Mouse (Mus musculus): ENCODE measurements around the gene Bod1l.
A peak's percentile ranks its signal among the peaks of the same experiment; 100 is the strongest.

Bod1l gene

GRCm38 (mm10) chr5:41801622-41802021 is 42.5 kb downstream of the Bod1l start:
- DNase-seq (ENCODE audit: low read depth, low spot score): no peak

- DNase-seq (ENCODE audit: low read depth, low spot score): no peak
Measured at GRCm38 (mm10) chr5:41794434-41794833, 49.7 kb downstream of the Bod1l start.

GRCm38 (mm10) chr5:41790517-41790916 is 53.6 kb downstream of the Bod1l start:
- DNase-seq (ENCODE audit: low read depth, low spot score): no peak

GRCm38 (mm10) chr5:41788877-41789276 is 55.2 kb downstream of the Bod1l start:
- no peak for DNase-seq (ENCODE audit: low read depth, low spot score)

- DNase-seq (ENCODE audit: low read depth, low spot score): no peak
Measured at GRCm38 (mm10) chr5:41781890-41782289, 62.2 kb downstream of the Bod1l start.

- DNase-seq (ENCODE audit: low read depth, low spot score): no peak
Measured at GRCm38 (mm10) chr5:41780026-41780425, 64.1 kb downstream of the Bod1l start.

GRCm38 (mm10) chr5:41775728-41776127 is 68.4 kb downstream of the Bod1l start:
- DNase-seq (ENCODE audit: low read depth, low spot score): no peak

- DNase-seq (ENCODE audit: low read depth, low spot score): no peak
Measured at GRCm38 (mm10) chr5:41775273-41775672, 68.8 kb downstream of the Bod1l start.

- DNase-seq (ENCODE audit: low read depth, low spot score): peak; percentile 84
Measured at GRCm38 (mm10) chr5:41768382-41769040, 75.6 kb downstream of the Bod1l start.

- peak; percentile 44 for DNase-seq (ENCODE audit: low read depth, low spot score)
Measured at GRCm38 (mm10) chr5:41767296-41768200, 76.6 kb downstream of the Bod1l start.

- peak; percentile 19 for DNase-seq (ENCODE audit: low read depth, low spot score)
Measured at GRCm38 (mm10) chr5:41766406-41767010, 77.6 kb downstream of the Bod1l start.

- DNase-seq (ENCODE audit: low read depth, low spot score): peak; percentile 65
Measured at GRCm38 (mm10) chr5:41765626-41766405, 78.3 kb downstream of the Bod1l start.

- DNase-seq (ENCODE audit: low read depth, low spot score): peak; percentile 87
Measured at GRCm38 (mm10) chr5:41763731-41764721, 80.1 kb downstream of the Bod1l start, which contains the start of gene Nkx3-2. Gene Nkx3-2, minus strand, starts transcription at chr5:41764501.

GRCm38 (mm10) chr5:41762947-41763730 is 81.0 kb downstream of the Bod1l start:
- DNase-seq (ENCODE audit: low read depth, low spot score): peak; percentile 32

GRCm38 (mm10) chr5:41762141-41762946 is 81.8 kb downstream of the Bod1l start:
- DNase-seq (ENCODE audit: low read depth, low spot score): peak; percentile 8

- DNase-seq (ENCODE audit: low read depth, low spot score): peak; percentile 30
Measured at GRCm38 (mm10) chr5:41761509-41762140, 82.5 kb downstream of the Bod1l start.

- no peak for DNase-seq (ENCODE audit: low read depth, low spot score)
Measured at GRCm38 (mm10) chr5:41760831-41761508, 83.1 kb downstream of the Bod1l start.

GRCm38 (mm10) chr5:41760071-41760470 is 84.0 kb downstream of the Bod1l start:
- DNase-seq (ENCODE audit: low read depth, low spot score): peak; percentile 56
